Mouse (Mus musculus): ENCODE measurements around the gene Olfr392. TPM values are rescaled to one million over a fixed set of nuclear protein-coding genes. Genes with fewer than 3 reads are reported as not detected.

Olfr392 gene
- not detected in 2 replicates for polyA plus RNA-seq (2016; fragmentation: Nextera tagmentation; extraction: Ambion mirVana)

GRCm38 (mm10) chr11:73816949-73817348 is at the start of gene Olfr392:
Gene Olfr392 (minus strand): TSS chr11:73817049.
- peaks cover 19% of the 10 kb centered on the region for H3K9me3 ChIP-seq
- no peaks in the 10 kb centered on the region for H3K27me3 ChIP-seq (ENCODE audit: insufficient read depth, poor library complexity, severe bottlenecking)
- WGBS: 84% methylated on average over 1 of the region's 1 CpGs
- DNase-seq (ENCODE audit: low spot score): no peak
- no peak within 1 kb of the TSS for H3K27ac ChIP-seq
- H3K4me3 ChIP-seq: no peak within 1 kb of the TSS
- no peaks in the 10 kb centered on the region for H3K36me3 ChIP-seq
- no peaks in the 10 kb centered on the region for H3K4me1 ChIP-seq (replicated peaks)

- peaks cover 13% of the 10 kb centered on the region for H3K9me3 ChIP-seq
- no peaks in the 10 kb centered on the region for H3K4me1 ChIP-seq (replicated peaks)
- H3K27ac ChIP-seq: no peak within 1 kb of the TSS
- no peak within 1 kb of the TSS for H3K4me3 ChIP-seq
- DNase-seq (ENCODE audit: low spot score): no peak
- no peaks in the 10 kb centered on the region for H3K27me3 ChIP-seq (ENCODE audit: insufficient read depth, poor library complexity, severe bottlenecking)
- H3K36me3 ChIP-seq: no peaks in the 10 kb centered on the region
Measured at GRCm38 (mm10) chr11:73851354-73851753, 34.5 kb upstream of the Olfr392 start, which contains the start of gene Olfr393. Gene Olfr393 (minus strand): TSS chr11:73851454.

- H3K27me3 ChIP-seq (ENCODE audit: insufficient read depth, poor library complexity, severe bottlenecking): no peaks in the 10 kb centered on the region
- H3K9me3 ChIP-seq: peaks cover 15% of the 10 kb centered on the region
- H3K36me3 ChIP-seq: no peaks in the 10 kb centered on the region
- H3K27ac ChIP-seq: no peak within 1 kb of the TSS
- H3K4me3 ChIP-seq: no peak within 1 kb of the TSS
- no peaks in the 10 kb centered on the region for H3K4me1 ChIP-seq (replicated peaks)
- WGBS: 34% methylated on average over 1 of the region's 1 CpGs
- no peak for DNase-seq (ENCODE audit: low spot score)
Measured at GRCm38 (mm10) chr11:73802952-73803351, 13.9 kb downstream of the Olfr392 start, which contains the start of gene Olfr391-ps. Gene Olfr391-ps (minus strand): TSS chr11:73803052.

GRCm38 (mm10) chr11:73782664-73783063 is 34.2 kb downstream of the Olfr392 start, which contains the start of gene Olfr390:
Gene Olfr390 (plus strand): TSS chr11:73782964.
- H3K4me3 ChIP-seq: no peak within 1 kb of the TSS
- H3K27me3 ChIP-seq (ENCODE audit: insufficient read depth, poor library complexity, severe bottlenecking): no peaks in the 10 kb centered on the region
- WGBS: 76% methylated on average over 1 of the region's 1 CpGs
- H3K4me1 ChIP-seq (replicated peaks): no peaks in the 10 kb centered on the region
- no peaks in the 10 kb centered on the region for H3K36me3 ChIP-seq
- peaks cover 15% of the 10 kb centered on the region; the same call in 1 of the 2 replicates for H3K9me3 ChIP-seq
- H3K27ac ChIP-seq: no peak within 1 kb of the TSS
- no peak for DNase-seq (ENCODE audit: low spot score)

GRCm38 (mm10) chr11:73780613-73781012 is 36.2 kb downstream of the Olfr392 start, which contains the start of gene Olfr389:
Gene Olfr389 (minus strand): TSS chr11:73780713.
- WGBS: 92% methylated on average over 1 of the region's 1 CpGs
- Histone ChIP-seq H3K27me3 (ENCODE audit: insufficient read depth, poor library complexity, severe bottlenecking) (no peaks in the 10 kb centered on the region), H3K9me3 (peaks cover 16% of the 10 kb centered on the region), H3K4me3 (no peak within 1 kb of the TSS), H3K36me3 (no peaks in the 10 kb centered on the region), H3K27ac (no peak within 1 kb of the TSS), H3K4me1 (replicated peaks) (no peaks in the 10 kb centered on the region)
- DNase-seq (ENCODE audit: low spot score): no peak

Other genes starting within 250 kb of the Olfr392 start
- not detected in 2 replicates for gene Olfr385, start 224.0 kb downstream of the Olfr392 start, polyA plus RNA-seq (2016; fragmentation: Nextera tagmentation; extraction: Ambion mirVana)
- gene Olfr384, start 218.5 kb downstream of the Olfr392 start, polyA plus RNA-seq (2016; fragmentation: Nextera tagmentation; extraction: Ambion mirVana): not detected in 2 replicates
- gene Zfp735, start 128.3 kb downstream of the Olfr392 start, polyA plus RNA-seq (2016; fragmentation: Nextera tagmentation; extraction: Ambion mirVana): not detected in 2 replicates
- not detected in 2 replicates for gene Olfr389, start 36.3 kb downstream of the Olfr392 start, polyA plus RNA-seq (2016; fragmentation: Nextera tagmentation; extraction: Ambion mirVana)
- not detected in 2 replicates for gene Olfr390, start 34.1 kb downstream of the Olfr392 start, polyA plus RNA-seq (2016; fragmentation: Nextera tagmentation; extraction: Ambion mirVana)
- gene Olfr391-ps, start 14.0 kb downstream of the Olfr392 start, polyA plus RNA-seq (2016; fragmentation: Nextera tagmentation; extraction: Ambion mirVana): not detected in 2 replicates
- gene Olfr393, start 34.4 kb upstream of the Olfr392 start, polyA plus RNA-seq (2016; fragmentation: Nextera tagmentation; extraction: Ambion mirVana): not detected in 2 replicates
- gene Olfr394, start 73.7 kb upstream of the Olfr392 start, polyA plus RNA-seq (2016; fragmentation: Nextera tagmentation; extraction: Ambion mirVana): not detected in 2 replicates
- not detected in 2 replicates for gene Olfr395, start 92.2 kb upstream of the Olfr392 start, polyA plus RNA-seq (2016; fragmentation: Nextera tagmentation; extraction: Ambion mirVana)
- gene Olfr23, start 119.6 kb upstream of the Olfr392 start, polyA plus RNA-seq (2016; fragmentation: Nextera tagmentation; extraction: Ambion mirVana): not detected in 2 replicates
- gene Olfr397, start 143.8 kb upstream of the Olfr392 start, polyA plus RNA-seq (2016; fragmentation: Nextera tagmentation; extraction: Ambion mirVana): not detected in 2 replicates
- gene Olfr398, start 173.4 kb upstream of the Olfr392 start, polyA plus RNA-seq (2016; fragmentation: Nextera tagmentation; extraction: Ambion mirVana): not detected in 2 replicates
- not detected in 2 replicates for gene Olfr139, start 239.5 kb upstream of the Olfr392 start, polyA plus RNA-seq (2016; fragmentation: Nextera tagmentation; extraction: Ambion mirVana)
- gene Olfr399, start 239.6 kb upstream of the Olfr392 start, polyA plus RNA-seq (2016; fragmentation: Nextera tagmentation; extraction: Ambion mirVana): not detected in 2 replicates

All from hindbrain, embryonic 10.5 days (tissue).